Mouse (Mus musculus) kidney, embryonic 15.5 days (tissue): ENCODE measurements around the gene Hrk. TPM values are rescaled to one million over a fixed set of nuclear protein-coding genes. Genes with fewer than 3 reads are reported as not detected.

Experiments used
- ATAC-seq: fragments of 200-750 bp; cut with Nextera tagmentation; replicated peaks from 2 replicates; pipeline ENCODE4 v1.8.0; 2017; ENCODE audit warnings: moderate TSS enrichment; ENCODE audit not compliant: low FRiP score
- H3K27ac ChIP-seq: fragments of 300-500 bp; sonication (generic); 2 replicates; pipeline ENCODE4 v1.5.1; 2015; ENCODE audit warnings: mild to moderate bottlenecking, inconsistent platforms
- H3K27me3 ChIP-seq: fragments of 300-500 bp; sonication (generic); 2 replicates; pipeline ENCODE4 v1.6.1; 2015; ENCODE audit warnings: inconsistent platforms
- H3K36me3 ChIP-seq: fragments of 300-500 bp; sonication (generic); 2 replicates; pipeline ENCODE4 v1.6.1; 2015; ENCODE audit warnings: inconsistent platforms
- H3K4me1 ChIP-seq: fragments of 300-500 bp; sonication (generic); 2 replicates; pipeline ENCODE4 v1.6.1; 2015; ENCODE audit warnings: inconsistent platforms
- H3K4me2 ChIP-seq: fragments of 300-500 bp; sonication (generic); 2 replicates; pipeline ENCODE4 v1.6.1; 2015; ENCODE audit warnings: moderate library complexity, mild to moderate bottlenecking, inconsistent platforms
- H3K4me3 ChIP-seq: fragments of 300-500 bp; sonication (generic); replicated peaks from 2 replicates; pipeline ENCODE4 v1.5.1; 2015; ENCODE audit warnings: mild to moderate bottlenecking, inconsistent platforms
- H3K9ac ChIP-seq: fragments of 300-500 bp; sonication (generic); 2 replicates; pipeline ENCODE4 v1.6.1; 2015; ENCODE audit warnings: mild to moderate bottlenecking, inconsistent platforms
- H3K9me3 ChIP-seq: fragments of 300-500 bp; sonication (generic); replicated peaks from 2 replicates; pipeline ENCODE4 v1.6.1; 2016; ENCODE audit warnings: inconsistent platforms
- WGBS: fragments of 180-500 bp; shearing (Covaris S2); methylation state at CpG from one replicate; pipeline ENCODE4 v1.1.7; 2015; ENCODE audit warnings: mixed read lengths; 5-methylcytosine and 5-hydroxymethylcytosine counted together
- polyA plus RNA-seq: library from polyadenylated mRNA; unstranded; fragments of >200 nt; fragmentation: Nextera tagmentation; extraction: Ambion mirVana; gene quantifications from 2 replicates; pipeline ENCODE4 v1.2.1, GENCODE M21; 2015

Gene Hrk
- polyA plus RNA-seq, 1 experiment from 2014 or later: 0.12 TPM

GRCm38 (mm10) chr5:118190491-118190890 is 26.0 kb downstream of the Hrk start:
- Histone ChIP-seq H3K9me3 (no peaks in the 10 kb centered on the region), H3K36me3 (no peaks in the 10 kb centered on the region), H3K4me1 (0 out of 2 replicates have a peak, but pooled peaks cover 3% of the 10 kb centered on the region), H3K27me3 (peaks cover 51% of the 10 kb centered on the region), H3K9ac (no peak overlapping the region), H3K4me2 (no peak overlapping the region), H3K4me3 (no peak overlapping the region), H3K27ac (no peak overlapping the region)
- no peak for ATAC-seq
- 79% methylated on average over 9 of the region's 9 CpGs for WGBS

- H3K9ac ChIP-seq: no peak overlapping the region
- peaks cover 51% of the 10 kb centered on the region for H3K27me3 ChIP-seq
- no peaks in the 10 kb centered on the region for H3K36me3 ChIP-seq
- H3K4me1 ChIP-seq: 0 out of 2 replicates have a peak, but pooled peaks cover 3% of the 10 kb centered on the region
- H3K4me3 ChIP-seq: no peak overlapping the region
- 23% methylated on average over 18 of the region's 18 CpGs for WGBS
- H3K27ac ChIP-seq: no peak overlapping the region
- no peak for ATAC-seq
- H3K4me2 ChIP-seq: no peak overlapping the region
- no peaks in the 10 kb centered on the region for H3K9me3 ChIP-seq
Observed at GRCm38 (mm10) chr5:118192221-118192620, 27.8 kb downstream of the Hrk start.

- Histone ChIP-seq H3K27ac (no peak overlapping the region), H3K36me3 (no peaks in the 10 kb centered on the region), H3K9me3 (no peaks in the 10 kb centered on the region), H3K4me1 (no peaks in the 10 kb centered on the region), H3K27me3 (peaks cover 20% of the 10 kb centered on the region; the same call in 1 of the 2 replicates), H3K9ac (no peak overlapping the region), H3K4me2 (no peak overlapping the region), H3K4me3 (no peak overlapping the region)
- ATAC-seq: no peak
- WGBS: 81% methylated on average over 13 of the region's 13 CpGs
Observed at GRCm38 (mm10) chr5:118197421-118197820, 33.0 kb downstream of the Hrk start.

- no peak for ATAC-seq
- no peak overlapping the region for H3K27ac ChIP-seq
- no peak overlapping the region for H3K4me3 ChIP-seq
- peaks cover 8% of the 10 kb centered on the region for H3K4me1 ChIP-seq
- no peaks in the 10 kb centered on the region for H3K36me3 ChIP-seq
- H3K27me3 ChIP-seq: 0 out of 2 replicates have a peak, but pooled peaks cover 9% of the 10 kb centered on the region
- no peak overlapping the region for H3K9ac ChIP-seq
- 64% methylated on average over 5 of the region's 5 CpGs for WGBS
- H3K4me2 ChIP-seq: no peak overlapping the region
- H3K9me3 ChIP-seq: no peaks in the 10 kb centered on the region
Observed at GRCm38 (mm10) chr5:118199670-118200069, 35.2 kb downstream of the Hrk start.

GRCm38 (mm10) chr5:118204675-118205440 is 40.4 kb downstream of the Hrk start:
- Histone ChIP-seq H3K4me3 (no peak overlapping the region), H3K9ac (no peak overlapping the region), H3K36me3 (no peaks in the 10 kb centered on the region), H3K27me3 (0 out of 2 replicates have a peak, but pooled peaks cover 9% of the 10 kb centered on the region), H3K27ac (no peak overlapping the region), H3K9me3 (no peaks in the 10 kb centered on the region), H3K4me1 (peaks cover 18% of the 10 kb centered on the region), H3K4me2 (no peak overlapping the region)
- 31% methylated on average over 16 of the region's 16 CpGs for WGBS
- peak; percentile 36; the same call in 1 of the 2 replicates for ATAC-seq

GRCm38 (mm10) chr5:118205852-118206251 is 41.4 kb downstream of the Hrk start:
- Histone ChIP-seq H3K4me1 (peaks cover 18% of the 10 kb centered on the region), H3K36me3 (no peaks in the 10 kb centered on the region), H3K4me2 (no peak overlapping the region), H3K27me3 (0 out of 2 replicates have a peak, but pooled peaks cover 7% of the 10 kb centered on the region), H3K9ac (no peak overlapping the region), H3K27ac (no peak overlapping the region), H3K4me3 (no peak overlapping the region), H3K9me3 (no peaks in the 10 kb centered on the region)
- 49% methylated on average over 8 of the region's 8 CpGs for WGBS
- ATAC-seq: no peak

- 29% methylated on average over 5 of the region's 5 CpGs for WGBS
- H3K36me3 ChIP-seq: no peaks in the 10 kb centered on the region
- no peak for ATAC-seq
Observed at GRCm38 (mm10) chr5:118214012-118214411, 49.6 kb downstream of the Hrk start.

GRCm38 (mm10) chr5:118214418-118215154 is 50.1 kb downstream of the Hrk start:
- peaks cover 27% of the 10 kb centered on the region for H3K4me1 ChIP-seq
- WGBS: 6% methylated on average over 24 of the region's 24 CpGs
- peak overlapping the region; percentile 76 for H3K4me2 ChIP-seq
- H3K9me3 ChIP-seq: no peaks in the 10 kb centered on the region
- peak overlapping the region; percentile 38 for H3K9ac ChIP-seq
- H3K4me3 ChIP-seq: peak overlapping the region; percentile 41
- peak; percentile 52 for ATAC-seq
- H3K27ac ChIP-seq: no peak overlapping the region
- peaks cover 10% of the 10 kb centered on the region; the same call in 1 of the 2 replicates for H3K27me3 ChIP-seq
- no peaks in the 10 kb centered on the region for H3K36me3 ChIP-seq

More at GRCm38 (mm10) chr5:118214012-118214411, 49.6 kb downstream of the Hrk start:
- peak overlapping the region; percentile 41 for H3K4me3 ChIP-seq
- peak overlapping the region; percentile 38; the same call in 1 of the 2 replicates for H3K9ac ChIP-seq
- H3K4me1 ChIP-seq: peaks cover 27% of the 10 kb centered on the region
- peaks cover 10% of the 10 kb centered on the region; the same call in 1 of the 2 replicates for H3K27me3 ChIP-seq
- H3K27ac ChIP-seq: no peak overlapping the region
- H3K4me2 ChIP-seq: peak overlapping the region; percentile 76
- H3K9me3 ChIP-seq: no peaks in the 10 kb centered on the region

GRCm38 (mm10) chr5:118217410-118217809 is 53.0 kb downstream of the Hrk start:
- 49% methylated on average over 6 of the region's 6 CpGs for WGBS
- no peak overlapping the region for H3K4me2 ChIP-seq
- ATAC-seq: 0 out of 2 replicates have a peak, but pooled peaks have one; percentile 18

GRCm38 (mm10) chr5:118223142-118223757 is 58.8 kb downstream of the Hrk start:
- no peak overlapping the region for H3K4me3 ChIP-seq
- no peak overlapping the region for H3K9ac ChIP-seq
- WGBS: 44% methylated on average over 9 of the region's 9 CpGs
- no peak overlapping the region for H3K4me2 ChIP-seq
- H3K9me3 ChIP-seq: no peaks in the 10 kb centered on the region
- no peak overlapping the region for H3K27ac ChIP-seq
- H3K36me3 ChIP-seq: peaks cover 6% of the 10 kb centered on the region; the same call in 1 of the 2 replicates
- H3K27me3 ChIP-seq: no peaks in the 10 kb centered on the region
- H3K4me1 ChIP-seq: no peaks in the 10 kb centered on the region
- ATAC-seq: no peak

More at GRCm38 (mm10) chr5:118217410-118217809, 53.0 kb downstream of the Hrk start:
- Histone ChIP-seq H3K9ac (no peak overlapping the region), H3K4me3 (no peak overlapping the region), H3K9me3 (no peaks in the 10 kb centered on the region), H3K36me3 (peaks cover 4% of the 10 kb centered on the region; the same call in 1 of the 2 replicates), H3K4me1 (peaks cover 27% of the 10 kb centered on the region), H3K27me3 (peaks cover 10% of the 10 kb centered on the region; the same call in 1 of the 2 replicates), H3K27ac (no peak overlapping the region)

- peaks cover 16% of the 10 kb centered on the region; the same call in 1 of the 2 replicates for H3K36me3 ChIP-seq
- no peaks in the 10 kb centered on the region for H3K4me1 ChIP-seq
- no peak for ATAC-seq
- no peaks in the 10 kb centered on the region for H3K9me3 ChIP-seq
- no peak overlapping the region for H3K9ac ChIP-seq
- H3K27ac ChIP-seq: no peak overlapping the region
- H3K4me2 ChIP-seq: no peak overlapping the region
- 95% methylated on average over 13 of the region's 13 CpGs for WGBS
- H3K4me3 ChIP-seq: no peak overlapping the region
- no peaks in the 10 kb centered on the region for H3K27me3 ChIP-seq
Observed at GRCm38 (mm10) chr5:118230071-118230611, 65.7 kb downstream of the Hrk start.
